Mouse (Mus musculus): ENCODE results near the gene Slc18a3. TPM values are rescaled to one million over a fixed set of nuclear protein-coding genes. Genes with fewer than 3 reads are reported as not detected.

Gene Slc18a3
- polyA plus RNA-seq, 1 experiment from 2014 or later, result 0.24 TPM

- no peak overlapping the region for H3K4me3 ChIP-seq
- WGBS, result 70% methylated on average over 5 of the region's 5 CpGs
- H3K36me3 ChIP-seq, result no peaks in the 10 kb centered on the region
- H3K27me3 ChIP-seq (ENCODE audit: insufficient read depth, poor library complexity, severe bottlenecking), result peaks cover 32% of the 10 kb centered on the region; the same call in 1 of the 2 replicates
- DNase-seq (ENCODE audit: low spot score), result peak; percentile 70
- H3K4me1 ChIP-seq, result no peaks in the 10 kb centered on the region
- H3K27ac ChIP-seq, result no peak overlapping the region
- H3K9me3 ChIP-seq, result no peaks in the 10 kb centered on the region
Observed at GRCm38 (mm10) chr14:32439316-32439715, 25.3 kb downstream of the Slc18a3 start.

- Histone ChIP-seq H3K27ac (no peak overlapping the region), H3K9me3 (no peaks in the 10 kb centered on the region), H3K36me3 (no peaks in the 10 kb centered on the region), H3K27me3 (ENCODE audit: insufficient read depth, poor library complexity, severe bottlenecking) (peaks cover 15% of the 10 kb centered on the region; the same call in 1 of the 2 replicates), H3K4me3 (no peak overlapping the region), H3K4me1 (no peaks in the 10 kb centered on the region)
- peak; percentile 56 for DNase-seq (ENCODE audit: low spot score)
- 46% methylated on average over 5 of the region's 5 CpGs for WGBS
Observed at GRCm38 (mm10) chr14:32437352-32437793, 27.3 kb downstream of the Slc18a3 start.

- peaks cover 6% of the 10 kb centered on the region; the same call in 1 of the 2 replicates for H3K27me3 ChIP-seq (ENCODE audit: insufficient read depth, poor library complexity, severe bottlenecking)
- DNase-seq (ENCODE audit: low spot score), result no peak
- no peak overlapping the region for H3K4me3 ChIP-seq
- H3K36me3 ChIP-seq, result no peaks in the 10 kb centered on the region
- 49% methylated on average over 8 of the region's 8 CpGs for WGBS
- no peak overlapping the region for H3K27ac ChIP-seq
- no peaks in the 10 kb centered on the region for H3K4me1 ChIP-seq
- H3K9me3 ChIP-seq, result no peaks in the 10 kb centered on the region
Observed at GRCm38 (mm10) chr14:32429030-32429602, 35.5 kb downstream of the Slc18a3 start.

- WGBS, result 80% methylated on average over 7 of the region's 7 CpGs
- DNase-seq (ENCODE audit: low spot score), result no peak
- no peaks in the 10 kb centered on the region for H3K9me3 ChIP-seq
- H3K4me1 ChIP-seq, result no peaks in the 10 kb centered on the region
- peaks cover 9% of the 10 kb centered on the region; the same call in 1 of the 2 replicates for H3K27me3 ChIP-seq (ENCODE audit: insufficient read depth, poor library complexity, severe bottlenecking)
- H3K27ac ChIP-seq, result no peak overlapping the region
- no peaks in the 10 kb centered on the region for H3K36me3 ChIP-seq
- H3K4me3 ChIP-seq, result no peak overlapping the region
Observed at GRCm38 (mm10) chr14:32423946-32424345, 40.7 kb downstream of the Slc18a3 start.

GRCm38 (mm10) chr14:32418747-32419146 is 45.9 kb downstream of the Slc18a3 start:
- no peaks in the 10 kb centered on the region for H3K4me1 ChIP-seq
- no peaks in the 10 kb centered on the region; the same call in 1 of the 2 replicates for H3K27me3 ChIP-seq (ENCODE audit: insufficient read depth, poor library complexity, severe bottlenecking)
- H3K4me3 ChIP-seq, result no peak overlapping the region
- WGBS, result 82% methylated on average over 11 of the region's 11 CpGs
- H3K27ac ChIP-seq, result no peak overlapping the region
- H3K9me3 ChIP-seq, result no peaks in the 10 kb centered on the region
- no peaks in the 10 kb centered on the region for H3K36me3 ChIP-seq
- DNase-seq (ENCODE audit: low spot score), result no peak

Other genes with a start within 250 kb of the Slc18a3 start
- gene Ogdhl, start 142.8 kb downstream of the Slc18a3 start, polyA plus RNA-seq (2016; fragmentation: Nextera tagmentation; extraction: Ambion mirVana), result 15.3 and 22.1 TPM in 2 replicates
- not detected in 2 replicates for gene 1700024G13Rik, start 76.5 kb downstream of the Slc18a3 start, polyA plus RNA-seq (2016; fragmentation: Nextera tagmentation; extraction: Ambion mirVana)
- 0.06 and 0.10 TPM in 2 replicates for gene Chat, start 1.1 kb upstream of the Slc18a3 start, polyA plus RNA-seq (2016; fragmentation: Nextera tagmentation; extraction: Ambion mirVana)
- 16.5 and 23.5 TPM in 2 replicates for gene Ercc6, start 48.7 kb upstream of the Slc18a3 start, polyA plus RNA-seq (2016; fragmentation: Nextera tagmentation; extraction: Ambion mirVana)
- gene Prrxl1, start 134.6 kb upstream of the Slc18a3 start, polyA plus RNA-seq (2016; fragmentation: Nextera tagmentation; extraction: Ambion mirVana), result not detected in 2 replicates
- 7.2 and 16.6 TPM in 2 replicates for gene 3425401B19Rik, start 220.4 kb upstream of the Slc18a3 start, polyA plus RNA-seq (2016; fragmentation: Nextera tagmentation; extraction: Ambion mirVana)

All from heart, embryonic 10.5 days (tissue).